Mouse (Mus musculus): Measurements from ENCODE around the gene Ccm2l. TPM values are rescaled to one million over a fixed set of nuclear protein-coding genes. Genes with fewer than 3 reads are reported as not detected.

Gene Ccm2l
- polyA plus RNA-seq, 1 experiment from 2014 or later: 2.6 TPM

GRCm38 (mm10) chr2:153081866-153082265, 16.1 kb downstream of the Ccm2l start:
- Histone ChIP-seq H3K9me3 (no peaks in the 10 kb centered on the region), H3K4me1 (no peaks in the 10 kb centered on the region), H3K27me3 (0 out of 2 replicates have a peak, but pooled peaks cover 3% of the 10 kb centered on the region), H3K9ac (replicated peaks) (no peak overlapping the region), H3K27ac (replicated peaks) (no peak overlapping the region), H3K4me2 (replicated peaks) (no peak overlapping the region), H3K4me3 (no peak overlapping the region), H3K36me3 (no peaks in the 10 kb centered on the region)
- 84% methylated on average over 6 of the region's 6 CpGs for WGBS
- ATAC-seq (ENCODE audit: low FRiP score, low read depth): no peak

GRCm38 (mm10) chr2:153083275-153083674, 17.5 kb downstream of the Ccm2l start:
- Histone ChIP-seq H3K9ac (replicated peaks) (no peak overlapping the region), H3K27me3 (0 out of 2 replicates have a peak, but pooled peaks cover 3% of the 10 kb centered on the region), H3K4me3 (no peak overlapping the region), H3K4me2 (replicated peaks) (no peak overlapping the region), H3K36me3 (no peaks in the 10 kb centered on the region), H3K4me1 (no peaks in the 10 kb centered on the region), H3K27ac (replicated peaks) (no peak overlapping the region), H3K9me3 (no peaks in the 10 kb centered on the region)
- ATAC-seq (ENCODE audit: low FRiP score, low read depth): no peak
- WGBS: 86% methylated on average over 8 of the region's 8 CpGs

GRCm38 (mm10) chr2:153083824-153084223, 18.1 kb downstream of the Ccm2l start:
- Histone ChIP-seq H3K36me3 (no peaks in the 10 kb centered on the region), H3K9me3 (no peaks in the 10 kb centered on the region), H3K4me1 (no peaks in the 10 kb centered on the region), H3K27me3 (no peaks in the 10 kb centered on the region), H3K27ac (replicated peaks) (no peak overlapping the region), H3K9ac (replicated peaks) (no peak overlapping the region), H3K4me3 (no peak overlapping the region), H3K4me2 (replicated peaks) (no peak overlapping the region)
- no peak for ATAC-seq (ENCODE audit: low FRiP score, low read depth)
- WGBS: 93% methylated on average over 4 of the region's 4 CpGs

- no peaks in the 10 kb centered on the region for H3K36me3 ChIP-seq
- H3K4me2 ChIP-seq (replicated peaks): no peak overlapping the region
- H3K4me3 ChIP-seq: no peak overlapping the region
- H3K27me3 ChIP-seq: no peaks in the 10 kb centered on the region
- no peak overlapping the region for H3K27ac ChIP-seq (replicated peaks)
- no peak for ATAC-seq (ENCODE audit: low FRiP score, low read depth)
- no peaks in the 10 kb centered on the region for H3K4me1 ChIP-seq
- H3K9me3 ChIP-seq: no peaks in the 10 kb centered on the region
- whole genome bisulfite sequencing: 65% methylated on average over 7 of the region's 7 CpGs
- no peak overlapping the region for H3K9ac ChIP-seq (replicated peaks)
Measured at GRCm38 (mm10) chr2:153084261-153084976, 18.7 kb downstream of the Ccm2l start.

GRCm38 (mm10) chr2:153085556-153085955, 19.8 kb downstream of the Ccm2l start:
- Histone ChIP-seq H3K9me3 (no peaks in the 10 kb centered on the region), H3K4me1 (no peaks in the 10 kb centered on the region), H3K27ac (replicated peaks) (no peak overlapping the region), H3K4me2 (replicated peaks) (no peak overlapping the region), H3K9ac (replicated peaks) (no peak overlapping the region), H3K4me3 (no peak overlapping the region), H3K27me3 (no peaks in the 10 kb centered on the region), H3K36me3 (no peaks in the 10 kb centered on the region)
- no peak for ATAC-seq (ENCODE audit: low FRiP score, low read depth)
- 88% methylated on average over 6 of the region's 6 CpGs for WGBS

GRCm38 (mm10) chr2:153086166-153086565, 20.4 kb downstream of the Ccm2l start:
- ATAC-seq (ENCODE audit: low FRiP score, low read depth): no peak
- Histone ChIP-seq H3K27ac (replicated peaks) (no peak overlapping the region), H3K36me3 (no peaks in the 10 kb centered on the region), H3K4me2 (replicated peaks) (no peak overlapping the region), H3K4me1 (no peaks in the 10 kb centered on the region), H3K27me3 (no peaks in the 10 kb centered on the region), H3K9me3 (no peaks in the 10 kb centered on the region), H3K4me3 (no peak overlapping the region), H3K9ac (replicated peaks) (no peak overlapping the region)
- 88% methylated on average over 4 of the region's 4 CpGs for WGBS

- no peaks in the 10 kb centered on the region for H3K36me3 ChIP-seq
- 90% methylated on average over 10 of the region's 10 CpGs for WGBS
- H3K4me2 ChIP-seq (replicated peaks): no peak overlapping the region
- ATAC-seq (ENCODE audit: low FRiP score, low read depth): no peak
- no peak overlapping the region for H3K27ac ChIP-seq (replicated peaks)
- H3K4me3 ChIP-seq: no peak overlapping the region
- no peaks in the 10 kb centered on the region for H3K4me1 ChIP-seq
- no peak overlapping the region for H3K9ac ChIP-seq (replicated peaks)
- H3K27me3 ChIP-seq: no peaks in the 10 kb centered on the region
- no peaks in the 10 kb centered on the region for H3K9me3 ChIP-seq
Measured at GRCm38 (mm10) chr2:153087091-153087490, 21.3 kb downstream of the Ccm2l start.

- Histone ChIP-seq H3K27me3 (no peaks in the 10 kb centered on the region), H3K36me3 (no peaks in the 10 kb centered on the region), H3K4me2 (replicated peaks) (no peak overlapping the region), H3K9ac (replicated peaks) (no peak overlapping the region), H3K4me1 (no peaks in the 10 kb centered on the region), H3K9me3 (no peaks in the 10 kb centered on the region), H3K27ac (replicated peaks) (no peak overlapping the region), H3K4me3 (no peak overlapping the region)
- 60% methylated on average over 2 of the region's 2 CpGs for WGBS
- no peak for ATAC-seq (ENCODE audit: low FRiP score, low read depth)
Measured at GRCm38 (mm10) chr2:153089316-153089715, 23.6 kb downstream of the Ccm2l start.

GRCm38 (mm10) chr2:153090551-153091165, 24.9 kb downstream of the Ccm2l start:
- Histone ChIP-seq H3K36me3 (no peaks in the 10 kb centered on the region), H3K27ac (replicated peaks) (no peak overlapping the region), H3K4me3 (no peak overlapping the region), H3K9me3 (no peaks in the 10 kb centered on the region), H3K27me3 (no peaks in the 10 kb centered on the region), H3K4me2 (replicated peaks) (no peak overlapping the region), H3K9ac (replicated peaks) (no peak overlapping the region), H3K4me1 (no peaks in the 10 kb centered on the region)
- no peak for ATAC-seq (ENCODE audit: low FRiP score, low read depth)
- 44% methylated on average over 10 of the region's 10 CpGs for WGBS

- no peak overlapping the region for H3K4me3 ChIP-seq
- H3K9me3 ChIP-seq: no peaks in the 10 kb centered on the region
- H3K4me1 ChIP-seq: peaks cover 19% of the 10 kb centered on the region
- no peak overlapping the region for H3K9ac ChIP-seq (replicated peaks)
- peak overlapping the region; percentile 81 for H3K4me2 ChIP-seq (replicated peaks)
- no peak overlapping the region for H3K27ac ChIP-seq (replicated peaks)
- 34% methylated on average over 23 of the region's 23 CpGs for WGBS
- no peak for ATAC-seq (ENCODE audit: low FRiP score, low read depth)
- peaks cover 47% of the 10 kb centered on the region for H3K27me3 ChIP-seq
- no peaks in the 10 kb centered on the region for H3K36me3 ChIP-seq
Measured at GRCm38 (mm10) chr2:153107046-153107766, 41.5 kb downstream of the Ccm2l start.

GRCm38 (mm10) chr2:153107802-153108201, 42.0 kb downstream of the Ccm2l start:
- Histone ChIP-seq H3K36me3 (no peaks in the 10 kb centered on the region), H3K9me3 (no peaks in the 10 kb centered on the region), H3K27ac (replicated peaks) (no peak overlapping the region), H3K27me3 (peaks cover 47% of the 10 kb centered on the region), H3K9ac (replicated peaks) (no peak overlapping the region), H3K4me3 (peak overlapping the region; percentile 47; the same call in 1 of the 2 replicates), H3K4me1 (peaks cover 19% of the 10 kb centered on the region), H3K4me2 (replicated peaks) (peak overlapping the region; percentile 81)
- ATAC-seq (ENCODE audit: low FRiP score, low read depth): no peak
- 1% methylated on average over 15 of the region's 15 CpGs for WGBS
